Mouse (Mus musculus) ZHBTc4 (cell line): Measurements from ENCODE around the gene Gm20877.
"Not testable (repeated sequence)": the region's sequence is repeated elsewhere in the genome, so short reads cannot be mapped to it uniquely, and the experiment has no call there.

Experiments
- DNase-seq: peaks from one replicate; pipeline ENCODE4 v3.0.0-alpha.2; 2011; ENCODE audit warnings: low read depth, low spot score

The Gm20877 gene

DNA sequence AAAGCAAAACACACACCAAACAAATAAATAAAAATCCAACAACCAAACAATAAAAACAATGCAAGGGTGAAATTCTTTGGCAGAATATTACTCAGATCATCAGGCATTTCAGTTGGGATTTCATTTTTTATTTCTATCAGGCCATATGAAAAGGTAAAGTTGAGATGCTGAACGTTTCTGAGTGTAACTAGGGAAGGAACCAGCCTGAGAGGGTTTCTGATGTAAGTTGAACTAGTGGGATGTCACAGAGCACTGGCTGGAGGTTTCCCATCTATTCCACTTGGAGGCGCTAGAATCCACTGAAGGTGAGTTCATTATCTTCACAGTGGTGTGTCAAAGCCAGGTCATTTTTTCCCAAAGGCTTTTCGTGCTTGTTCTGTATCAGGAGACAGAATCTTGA, at the start of gene Gm20877:
Gm20877 (plus strand) TSS at position 301 of the 400 bp plus-strand sequence.
- DNase-seq = not testable (repeated sequence)
